Mouse (Mus musculus) intestine, embryonic 15.5 days (tissue): ENCODE results near the gene 4930402H24Rik. TPM values are rescaled to one million over a fixed set of nuclear protein-coding genes. Genes with fewer than 3 reads are reported as not detected.

Experiments
- ATAC-seq: fragments of 200-750 bp; cut with Nextera tagmentation; 2 replicates; pipeline ENCODE4 v1.8.0; 2017; ENCODE audit warnings: moderate TSS enrichment, moderate library complexity
- H3K27ac ChIP-seq: fragments of 300-500 bp; sonication (generic); 2 replicates; pipeline ENCODE4 v1.5.1; 2015; ENCODE audit warnings: mild to moderate bottlenecking, inconsistent platforms
- H3K27me3 ChIP-seq: fragments of 300-500 bp; sonication (generic); replicated peaks from 2 replicates; pipeline ENCODE4 v1.6.1; 2015; ENCODE audit warnings: inconsistent platforms
- H3K36me3 ChIP-seq: fragments of 300-500 bp; sonication (generic); 2 replicates; pipeline ENCODE4 v1.6.1; 2015; ENCODE audit warnings: inconsistent platforms
- H3K4me1 ChIP-seq: fragments of 300-500 bp; sonication (generic); replicated peaks from 2 replicates; pipeline ENCODE4 v1.6.1; 2015; ENCODE audit warnings: inconsistent platforms
- H3K4me2 ChIP-seq: fragments of 300-500 bp; sonication (generic); replicated peaks from 2 replicates; pipeline ENCODE4 v1.6.1; 2015; ENCODE audit warnings: mild to moderate bottlenecking, inconsistent platforms
- H3K4me3 ChIP-seq: fragments of 300-500 bp; sonication (generic); replicated peaks from 2 replicates; pipeline ENCODE4 v1.5.1; 2015; ENCODE audit warnings: inconsistent platforms
- H3K9ac ChIP-seq: fragments of 300-500 bp; sonication (generic); 2 replicates; pipeline ENCODE4 v1.6.1; 2015; ENCODE audit warnings: inconsistent platforms
- H3K9me3 ChIP-seq: fragments of 300-500 bp; sonication (generic); 2 replicates; pipeline ENCODE4 v1.6.1; 2016; ENCODE audit warnings: inconsistent platforms
- WGBS: fragments of 180-500 bp; shearing (Covaris S2); methylation state at CpG from one replicate; pipeline ENCODE4 v1.1.7; 2015; 5-methylcytosine and 5-hydroxymethylcytosine counted together
- polyA plus RNA-seq: library from polyadenylated mRNA; unstranded; fragments of >200 nt; fragmentation: Nextera tagmentation; extraction: Ambion mirVana; gene quantifications from 2 replicates; pipeline ENCODE4 v1.2.1, GENCODE M21; 2015

The 4930402H24Rik gene
- polyA plus RNA-seq, 1 experiment from 2014 or later: 25.9 TPM

DNA sequence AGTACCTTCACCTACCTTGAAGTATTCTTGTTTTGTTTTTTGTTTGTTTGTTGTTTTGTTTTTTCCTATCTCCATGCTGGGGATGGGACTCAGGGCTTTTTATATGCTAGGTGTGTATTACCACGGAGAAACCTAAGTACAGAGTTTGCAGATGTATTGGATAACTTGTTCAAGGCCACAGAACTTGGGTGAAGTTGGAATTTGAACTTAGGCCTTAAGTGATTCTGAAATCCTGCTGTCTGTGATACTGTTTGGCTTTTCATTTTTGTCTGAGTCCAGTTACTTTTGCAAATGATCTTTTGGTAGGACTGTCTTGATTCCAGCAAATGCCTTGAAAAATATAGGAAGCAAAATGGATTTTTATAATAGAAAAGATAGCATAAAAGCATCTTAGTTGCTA lies 5.5 kb upstream of the 4930402H24Rik start:
- H3K4me2 ChIP-seq: no peak overlapping the region
- no peaks in the 10 kb centered on the region for H3K36me3 ChIP-seq
- peaks cover 3% of the 10 kb centered on the region for H3K4me1 ChIP-seq
- WGBS: 61% methylated on average over 1 of the region's 1 CpGs
- H3K9ac ChIP-seq: no peak overlapping the region
- H3K27ac ChIP-seq: no peak overlapping the region
- H3K9me3 ChIP-seq: no peaks in the 10 kb centered on the region
- no peaks in the 10 kb centered on the region for H3K27me3 ChIP-seq
- no peak for ATAC-seq
- H3K4me3 ChIP-seq: no peak overlapping the region

DNA sequence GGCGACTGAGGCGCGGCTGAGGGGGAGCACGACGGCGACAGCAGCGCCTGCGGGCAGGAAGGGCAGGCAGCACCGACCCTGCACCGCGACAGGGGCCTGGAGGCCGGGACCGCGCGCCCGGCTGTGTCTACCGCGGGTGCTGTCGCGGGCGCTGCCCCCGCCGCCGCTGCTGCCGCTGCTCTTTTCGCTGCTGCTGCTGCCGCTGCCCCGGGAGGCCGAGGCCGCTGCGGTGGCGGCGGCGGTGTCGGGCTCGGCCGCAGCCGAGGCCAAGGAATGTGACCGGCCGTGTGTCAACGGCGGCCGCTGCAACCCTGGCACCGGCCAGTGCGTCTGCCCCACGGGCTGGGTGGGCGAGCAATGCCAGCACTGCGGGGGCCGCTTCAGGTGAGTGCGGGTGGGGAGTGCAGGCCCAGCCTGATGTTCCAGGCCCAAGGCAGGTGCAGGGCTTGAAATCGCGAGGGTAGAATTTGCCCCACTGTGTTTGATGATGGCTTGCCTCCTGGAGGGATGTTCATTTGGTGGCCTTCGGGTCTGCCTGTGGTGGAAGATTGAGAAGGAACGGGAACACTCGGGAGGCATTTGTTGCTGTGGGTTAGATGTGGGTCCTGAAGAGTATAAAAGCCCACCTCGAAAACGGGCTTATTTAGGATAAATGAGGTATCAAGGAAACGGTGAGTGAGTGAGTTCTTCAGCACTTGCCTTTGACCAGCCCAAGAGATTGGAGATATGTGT lies 544 bp upstream of the 4930402H24Rik start:
- peak overlapping the region; percentile 93 for H3K9ac ChIP-seq
- peaks cover 3% of the 10 kb centered on the region for H3K4me1 ChIP-seq
- H3K27ac ChIP-seq: peak overlapping the region; percentile 60; the same call in 1 of the 2 replicates
- under 1% methylated on average over 58 of the region's 58 CpGs for WGBS
- peak overlapping the region; percentile 76 for H3K4me2 ChIP-seq
- H3K4me3 ChIP-seq: peak overlapping the region; percentile 100
- ATAC-seq: peak; percentile 75
- no peaks in the 10 kb centered on the region for H3K27me3 ChIP-seq
- H3K9me3 ChIP-seq: no peaks in the 10 kb centered on the region
- no peaks in the 10 kb centered on the region for H3K36me3 ChIP-seq

DNA sequence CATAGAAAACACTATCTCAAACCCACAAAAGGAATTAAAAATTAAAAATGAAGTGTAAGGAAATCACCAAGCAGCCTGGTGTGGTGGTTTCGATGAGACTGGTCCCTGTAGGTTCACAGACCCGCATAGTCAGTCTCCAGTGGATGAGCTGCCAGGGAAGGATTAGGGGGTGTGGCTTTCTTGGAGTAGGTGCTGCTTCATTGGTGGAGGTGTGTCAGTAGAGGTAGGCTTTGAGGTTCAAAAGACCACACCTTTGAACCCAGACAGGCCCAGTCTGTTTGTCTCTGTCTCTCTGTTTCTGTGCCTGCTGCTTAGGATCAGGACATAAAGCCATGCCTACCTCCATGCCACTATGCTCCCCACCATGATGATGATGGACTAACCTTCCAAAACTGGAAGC lies 7.4 kb downstream of the 4930402H24Rik start:
- Histone ChIP-seq H3K9me3 (no peaks in the 10 kb centered on the region), H3K27me3 (no peaks in the 10 kb centered on the region), H3K4me1 (peaks cover 12% of the 10 kb centered on the region; the same call in 1 of the 2 replicates), H3K9ac (no peak overlapping the region), H3K27ac (no peak overlapping the region), H3K4me2 (peak overlapping the region; percentile 11; the same call in 1 of the 2 replicates), H3K36me3 (no peaks in the 10 kb centered on the region), H3K4me3 (no peak overlapping the region)
- ATAC-seq: peak; percentile 88
- 62% methylated on average over 2 of the region's 2 CpGs for WGBS

DNA sequence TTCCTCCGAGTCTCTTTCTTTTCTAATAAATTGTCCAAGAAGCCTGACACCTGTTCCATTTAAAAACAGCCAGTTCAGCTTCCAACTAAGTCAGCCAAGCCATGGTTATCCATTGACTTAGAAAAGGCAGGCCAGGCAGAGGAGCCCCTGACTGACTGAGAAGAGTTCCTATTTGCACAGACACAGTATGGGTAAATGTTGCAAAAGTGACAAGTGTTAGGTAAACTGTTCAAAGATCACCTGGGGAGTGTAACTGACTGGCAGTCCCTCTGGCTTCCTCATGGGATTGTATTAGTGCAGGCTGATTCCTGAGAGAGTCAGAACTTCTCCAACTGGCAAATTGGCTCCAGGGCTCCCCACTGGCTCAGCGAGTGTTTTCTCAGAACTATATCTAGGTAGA lies 8.3 kb downstream of the 4930402H24Rik start:
- peak overlapping the region; percentile 11; the same call in 1 of the 2 replicates for H3K4me2 ChIP-seq
- H3K9ac ChIP-seq: no peak overlapping the region
- no peak overlapping the region for H3K4me3 ChIP-seq
- ATAC-seq: peak; percentile 86
- peak overlapping the region; percentile 63 for H3K27ac ChIP-seq
- no peaks in the 10 kb centered on the region for H3K27me3 ChIP-seq
- no peaks in the 10 kb centered on the region for H3K9me3 ChIP-seq
- H3K36me3 ChIP-seq: no peaks in the 10 kb centered on the region
- H3K4me1 ChIP-seq: peaks cover 12% of the 10 kb centered on the region; the same call in 1 of the 2 replicates
- 68% methylated on average over 2 of the region's 2 CpGs for WGBS

DNA sequence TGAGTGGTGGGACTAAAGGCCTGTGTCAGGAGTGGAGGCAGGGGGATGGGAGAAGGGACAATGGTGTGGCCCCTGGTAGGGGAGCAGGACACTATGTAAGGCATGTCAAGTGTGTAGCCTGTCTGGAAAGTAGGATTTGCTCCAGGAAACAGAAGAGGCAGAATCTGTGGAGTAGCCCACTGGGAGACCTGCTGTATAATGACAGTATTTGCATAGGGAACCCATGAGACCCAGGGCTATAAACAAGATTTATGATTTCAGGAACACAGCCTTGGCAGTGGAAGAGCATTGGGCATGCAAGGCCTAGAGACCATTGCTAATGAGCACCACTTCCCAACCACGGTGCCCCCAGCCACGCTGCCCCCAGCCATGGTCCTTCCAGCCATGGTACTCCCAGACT lies 9.3 kb downstream of the 4930402H24Rik start:
- H3K27me3 ChIP-seq: no peaks in the 10 kb centered on the region
- H3K9ac ChIP-seq: no peak overlapping the region
- 90% methylated on average over 2 of the region's 2 CpGs for WGBS
- no peak overlapping the region for H3K4me2 ChIP-seq
- ATAC-seq: no peak
- H3K4me3 ChIP-seq: no peak overlapping the region
- no peaks in the 10 kb centered on the region for H3K9me3 ChIP-seq
- peaks cover 12% of the 10 kb centered on the region; the same call in 1 of the 2 replicates for H3K4me1 ChIP-seq
- no peak overlapping the region for H3K27ac ChIP-seq
- no peaks in the 10 kb centered on the region for H3K36me3 ChIP-seq

DNA sequence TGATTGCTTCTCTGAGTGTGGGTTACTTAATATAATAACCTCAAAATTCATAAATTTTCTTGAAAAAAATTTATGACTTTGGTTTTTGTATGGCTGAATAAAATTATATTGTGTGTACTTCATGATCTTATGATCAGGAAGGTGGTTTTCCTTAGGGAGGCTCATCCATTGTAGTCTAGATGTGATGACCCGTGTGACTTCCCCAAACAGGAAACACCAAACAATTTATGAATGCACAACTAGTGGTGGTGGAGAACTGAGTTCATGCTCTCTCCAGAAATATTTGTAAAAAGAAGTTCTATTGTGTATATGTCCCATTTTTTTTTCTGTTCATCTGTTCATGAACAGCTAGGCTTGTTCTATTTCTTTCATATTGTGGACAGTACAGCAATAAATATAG lies 18.8 kb downstream of the 4930402H24Rik start:
- Histone ChIP-seq H3K9ac (no peak overlapping the region), H3K9me3 (no peaks in the 10 kb centered on the region), H3K4me1 (no peaks in the 10 kb centered on the region), H3K4me3 (no peak overlapping the region), H3K36me3 (no peaks in the 10 kb centered on the region), H3K27me3 (no peaks in the 10 kb centered on the region), H3K27ac (no peak overlapping the region), H3K4me2 (no peak overlapping the region)
- WGBS: 82% methylated on average over 1 of the region's 1 CpGs
- no peak for ATAC-seq

DNA sequence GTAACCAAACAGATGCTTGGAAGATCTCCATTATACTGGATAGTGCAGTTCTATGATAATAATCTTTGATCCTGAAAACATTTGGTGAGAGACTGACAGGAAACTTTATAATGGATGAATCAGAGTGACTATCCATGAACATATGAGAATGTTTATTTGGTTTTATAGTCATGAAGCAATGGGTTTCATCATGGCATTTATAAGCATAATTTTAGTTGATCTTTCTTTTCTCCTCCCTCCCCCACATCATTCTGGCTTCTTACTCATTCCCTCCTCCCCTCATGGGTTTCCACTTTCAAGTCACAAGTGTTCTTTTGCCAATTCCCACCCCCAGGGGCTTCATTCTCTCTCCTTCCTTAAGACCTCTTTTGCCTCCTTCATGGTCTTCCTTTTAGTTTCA lies 19.2 kb downstream of the 4930402H24Rik start:
- ATAC-seq: no peak
- Histone ChIP-seq H3K9ac (no peak overlapping the region), H3K4me1 (no peaks in the 10 kb centered on the region), H3K27ac (no peak overlapping the region), H3K27me3 (no peaks in the 10 kb centered on the region), H3K36me3 (no peaks in the 10 kb centered on the region), H3K4me3 (no peak overlapping the region), H3K9me3 (no peaks in the 10 kb centered on the region), H3K4me2 (no peak overlapping the region)

DNA sequence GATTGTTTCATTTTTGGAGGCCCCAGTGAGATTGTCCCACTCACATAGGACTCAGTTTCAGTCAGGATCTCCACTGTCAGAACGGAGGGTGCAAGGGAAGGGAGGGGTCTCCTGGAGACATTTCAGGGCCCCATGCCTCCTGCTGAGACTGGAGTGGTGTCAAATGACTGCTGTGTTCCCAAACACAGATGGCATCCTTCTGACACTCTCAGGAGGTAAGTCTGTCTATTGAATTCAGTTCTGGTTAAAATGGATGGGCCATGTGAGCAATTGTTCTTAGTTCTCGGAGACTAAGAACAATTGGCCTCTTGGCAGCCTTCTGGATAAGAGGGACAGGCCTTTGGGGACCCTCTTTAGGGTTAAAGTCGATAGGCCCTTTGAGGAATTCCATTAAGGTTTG lies 28.8 kb downstream of the 4930402H24Rik start:
- H3K27ac ChIP-seq: no peak overlapping the region
- WGBS: 68% methylated on average over 3 of the region's 3 CpGs
- H3K9me3 ChIP-seq: no peaks in the 10 kb centered on the region
- H3K36me3 ChIP-seq: no peaks in the 10 kb centered on the region
- no peaks in the 10 kb centered on the region for H3K27me3 ChIP-seq
- ATAC-seq: no peak
- H3K9ac ChIP-seq: no peak overlapping the region
- no peak overlapping the region for H3K4me2 ChIP-seq
- H3K4me3 ChIP-seq: no peak overlapping the region
- H3K4me1 ChIP-seq: no peaks in the 10 kb centered on the region

DNA sequence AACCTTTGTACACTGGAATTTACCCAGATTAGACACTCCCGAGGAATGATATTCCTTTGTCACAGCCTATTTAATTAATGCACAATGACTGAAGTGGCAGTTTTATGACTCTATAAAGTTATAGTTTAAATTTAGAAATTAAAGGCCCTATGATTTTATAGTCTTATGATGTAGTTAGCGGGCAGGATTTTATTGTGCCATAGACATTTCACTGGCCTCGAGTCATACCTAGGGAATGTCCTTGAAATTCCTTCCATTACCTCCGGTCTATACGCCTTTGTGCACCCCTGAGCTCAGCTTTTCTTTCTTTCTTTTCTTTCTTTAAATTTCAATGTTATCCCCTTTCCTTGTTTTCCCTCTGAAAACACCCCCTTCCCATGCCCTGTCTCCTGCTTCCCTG lies 35.3 kb downstream of the 4930402H24Rik start:
- no peaks in the 10 kb centered on the region for H3K9me3 ChIP-seq
- no peaks in the 10 kb centered on the region for H3K36me3 ChIP-seq
- H3K9ac ChIP-seq: no peak overlapping the region
- H3K27ac ChIP-seq: no peak overlapping the region
- no peaks in the 10 kb centered on the region for H3K4me1 ChIP-seq
- WGBS: 69% methylated on average over 5 of the region's 5 CpGs
- no peak overlapping the region for H3K4me3 ChIP-seq
- no peak for ATAC-seq
- H3K27me3 ChIP-seq: no peaks in the 10 kb centered on the region
- H3K4me2 ChIP-seq: no peak overlapping the region

DNA sequence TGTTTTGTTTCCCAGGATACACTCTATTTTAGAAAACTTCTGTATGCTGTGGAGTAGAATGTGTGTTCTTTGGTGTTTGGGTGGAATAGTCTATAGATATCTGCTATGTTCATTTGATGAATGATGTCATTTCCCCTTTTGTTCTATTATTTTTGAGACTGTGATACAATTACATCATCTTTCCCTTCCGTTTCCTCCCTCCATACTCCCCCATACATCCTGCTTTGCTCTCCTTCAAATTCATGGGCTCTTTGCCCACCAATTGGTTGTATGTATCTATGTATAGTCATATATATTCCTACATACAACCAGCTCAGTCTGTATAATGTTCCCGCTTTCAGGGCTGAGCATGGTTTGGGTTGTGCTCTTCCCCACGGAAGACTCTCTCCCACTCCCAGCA lies 44.1 kb downstream of the 4930402H24Rik start:
- no peak for ATAC-seq
- no peaks in the 10 kb centered on the region for H3K9me3 ChIP-seq
- WGBS: 85% methylated on average over 3 of the region's 3 CpGs
- H3K9ac ChIP-seq: no peak overlapping the region
- H3K36me3 ChIP-seq: no peaks in the 10 kb centered on the region
- no peak overlapping the region for H3K4me2 ChIP-seq
- H3K4me3 ChIP-seq: no peak overlapping the region
- H3K4me1 ChIP-seq: no peaks in the 10 kb centered on the region
- no peaks in the 10 kb centered on the region for H3K27me3 ChIP-seq
- H3K27ac ChIP-seq: no peak overlapping the region

DNA sequence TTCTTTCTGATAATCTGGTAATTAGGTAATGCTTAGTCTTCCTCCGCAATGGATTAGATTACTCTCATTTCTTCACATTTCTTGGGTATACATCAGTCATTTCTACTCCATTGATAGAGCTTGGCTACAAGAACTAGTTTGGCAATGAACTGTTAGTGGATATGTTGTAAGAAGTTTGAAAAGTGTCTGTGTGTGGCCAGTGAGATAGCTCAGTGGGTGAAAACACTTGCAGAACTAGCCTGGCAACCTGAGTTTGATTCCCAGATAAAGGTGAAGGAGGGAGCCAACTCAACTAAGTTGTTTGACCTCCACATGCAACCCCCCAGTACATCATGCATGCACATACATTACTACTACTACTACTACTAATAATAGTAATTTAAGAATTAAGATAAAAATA lies 53.2 kb downstream of the 4930402H24Rik start:
- H3K27me3 ChIP-seq: no peaks in the 10 kb centered on the region
- H3K4me2 ChIP-seq: no peak overlapping the region
- ATAC-seq: no peak
- no peak overlapping the region for H3K4me3 ChIP-seq
- H3K9me3 ChIP-seq: no peaks in the 10 kb centered on the region
- H3K9ac ChIP-seq: no peak overlapping the region
- no peaks in the 10 kb centered on the region for H3K4me1 ChIP-seq
- H3K27ac ChIP-seq: no peak overlapping the region
- no peaks in the 10 kb centered on the region for H3K36me3 ChIP-seq
- 92% methylated on average over 1 of the region's 1 CpGs for WGBS

DNA sequence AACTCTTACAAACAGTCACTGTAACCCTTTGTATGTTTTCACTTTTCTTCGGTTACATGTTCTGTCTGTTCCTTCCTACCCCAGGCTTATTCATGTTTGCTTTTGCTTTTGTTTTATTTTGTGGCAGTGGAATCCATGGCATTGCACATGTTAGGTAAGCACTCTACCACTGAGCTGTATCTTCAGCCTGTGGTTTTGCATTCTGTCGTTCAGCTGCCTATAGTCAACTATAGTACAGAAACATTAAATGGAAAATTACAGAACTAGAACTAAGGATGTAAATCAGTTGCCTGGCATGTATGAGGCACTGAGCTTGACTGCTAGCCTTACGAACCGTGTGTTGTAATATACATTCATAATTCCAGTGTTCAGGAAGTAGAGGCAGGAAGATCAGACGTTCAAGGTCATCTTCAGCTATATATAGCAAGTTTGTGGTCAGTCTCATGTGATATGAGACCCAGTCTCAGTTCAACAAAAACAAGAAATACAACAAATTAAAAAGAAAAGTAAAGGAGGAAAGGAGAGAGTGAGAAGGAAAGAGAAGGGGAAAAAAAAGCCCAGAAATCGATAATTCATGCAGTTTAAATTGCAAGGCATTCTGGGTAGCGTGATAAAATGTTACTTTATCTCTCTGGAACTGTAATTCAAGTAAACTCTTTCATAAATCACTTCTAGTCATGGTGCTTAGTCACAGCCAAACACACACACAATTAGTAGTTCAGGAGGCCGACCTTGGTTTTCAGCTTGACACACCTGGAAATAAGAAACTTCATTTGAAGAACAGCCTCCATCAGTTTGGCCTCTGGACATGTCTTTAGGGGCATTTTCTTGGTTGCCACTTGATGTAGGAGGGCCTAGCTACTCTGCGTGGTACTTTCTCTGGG lies 54.6 kb downstream of the 4930402H24Rik start:
- Histone ChIP-seq H3K4me3 (no peak overlapping the region), H3K27ac (no peak overlapping the region), H3K36me3 (no peaks in the 10 kb centered on the region), H3K4me2 (no peak overlapping the region), H3K27me3 (no peaks in the 10 kb centered on the region), H3K9me3 (no peaks in the 10 kb centered on the region), H3K4me1 (no peaks in the 10 kb centered on the region), H3K9ac (no peak overlapping the region)
- 62% methylated on average over 9 of the region's 9 CpGs for WGBS
- peak; percentile 77 for ATAC-seq
